Mouse (Mus musculus) forebrain, embryonic 16.5 days (tissue): ENCODE results near the gene Cyp2j9. TPM values are rescaled to one million over a fixed set of nuclear protein-coding genes. Genes with fewer than 3 reads are reported as not detected.
"Not testable (repeated sequence)": the region's sequence is repeated elsewhere in the genome, so short reads cannot be mapped to it uniquely, and the experiment has no call there.

Source experiments
- ATAC-seq: fragments of 200-750 bp; cut with Nextera tagmentation; 2 replicates; pipeline ENCODE4 v1.8.0; 2017; ENCODE audit warnings: mild to moderate bottlenecking, moderate library complexity
- H3K27ac ChIP-seq: fragments of 300-500 bp; sonication (generic); 2 replicates; pipeline ENCODE4 v1.5.1; 2014; ENCODE audit warnings: low read length, control low read depth
- H3K27me3 ChIP-seq: fragments of 300-500 bp; sonication (generic); replicated peaks from 2 replicates; pipeline ENCODE4 v1.6.1; 2014; ENCODE audit warnings: low read length; ENCODE audit not compliant: control insufficient read depth, insufficient read depth
- H3K36me3 ChIP-seq: fragments of 300-500 bp; sonication (generic); 2 replicates; pipeline ENCODE4 v1.6.1; 2014; ENCODE audit not compliant: control insufficient read depth, insufficient read depth
- H3K4me1 ChIP-seq: fragments of 300-500 bp; sonication (generic); replicated peaks from 2 replicates; pipeline ENCODE4 v1.6.1; 2014; ENCODE audit warnings: low read length; ENCODE audit not compliant: control insufficient read depth, insufficient read depth
- H3K4me2 ChIP-seq: fragments of 300-500 bp; sonication (generic); 2 replicates; pipeline ENCODE4 v1.6.1; 2014; ENCODE audit warnings: mild to moderate bottlenecking, low read length, control low read depth
- H3K4me3 ChIP-seq: fragments of 300-500 bp; sonication (generic); replicated peaks from 2 replicates; pipeline ENCODE4 v1.5.1; 2014; ENCODE audit warnings: mild to moderate bottlenecking, low read length, control low read depth
- H3K9ac ChIP-seq: fragments of 300-500 bp; sonication (generic); replicated peaks from 2 replicates; pipeline ENCODE4 v1.6.1; 2014; ENCODE audit warnings: low read depth, low read length, control low read depth
- H3K9me3 ChIP-seq: fragments of 300-500 bp; sonication (generic); 2 replicates; pipeline ENCODE4 v1.6.1; 2016; ENCODE audit warnings: low read length; ENCODE audit not compliant: control insufficient read depth
- WGBS: fragments of 180-500 bp; shearing (Covaris S2); extraction: QIAGEN DNeasy Blood & Tissue Kit; methylation state at CpG from one replicate; pipeline ENCODE4 v1.1.7; 2014; 5-methylcytosine and 5-hydroxymethylcytosine counted together
- polyA plus RNA-seq: library from polyadenylated mRNA; unstranded; fragments of >200 nt; fragmentation: Nextera tagmentation; extraction: Ambion mirVana; gene quantifications from 2 replicates; pipeline ENCODE4 v1.2.1, GENCODE M21; 2015

The Cyp2j9 gene
- polyA plus RNA-seq = 3.4 and 4.1 TPM in 2 replicates

GRCm38 (mm10) chr4:96590911-96591790 lies at the start of gene Cyp2j9:
Gene Cyp2j9 (minus strand): TSS chr4:96591578.
- H3K9ac ChIP-seq = peak within 1 kb of the TSS; percentile 59
- peak; percentile 94 for ATAC-seq
- peaks cover 14% of the 10 kb centered on the region for H3K4me1 ChIP-seq
- peak within 1 kb of the TSS; percentile 71 for H3K27ac ChIP-seq
- H3K4me2 ChIP-seq = peak within 1 kb of the TSS; percentile 68
- WGBS = 3% methylated on average over 18 of the region's 18 CpGs
- H3K27me3 ChIP-seq = no peaks in the 10 kb centered on the region
- no peaks in the 10 kb centered on the region for H3K9me3 ChIP-seq
- peak within 1 kb of the TSS; percentile 44 for H3K4me3 ChIP-seq
- no peaks in the 10 kb centered on the region for H3K36me3 ChIP-seq

GRCm38 (mm10) chr4:96635455-96635854 lies 44.1 kb upstream of the Cyp2j9 start:
- H3K9ac ChIP-seq = no peak overlapping the region
- WGBS = 75% methylated on average over 1 of the region's 1 CpGs
- no peaks in the 10 kb centered on the region for H3K9me3 ChIP-seq
- ATAC-seq = no peak
- H3K4me1 ChIP-seq = no peaks in the 10 kb centered on the region
- no peak overlapping the region for H3K27ac ChIP-seq
- no peaks in the 10 kb centered on the region for H3K36me3 ChIP-seq
- no peaks in the 10 kb centered on the region for H3K27me3 ChIP-seq
- no peak overlapping the region for H3K4me3 ChIP-seq
- H3K4me2 ChIP-seq = no peak overlapping the region

- WGBS = 100% methylated on average over 1 of the region's 1 CpGs
- no peak overlapping the region for H3K9ac ChIP-seq
- no peaks in the 10 kb centered on the region for H3K27me3 ChIP-seq
- H3K4me3 ChIP-seq = no peak overlapping the region
- no peak overlapping the region for H3K27ac ChIP-seq
- ATAC-seq = no peak
- H3K36me3 ChIP-seq = no peaks in the 10 kb centered on the region
- H3K9me3 ChIP-seq = no peaks in the 10 kb centered on the region
- no peak overlapping the region for H3K4me2 ChIP-seq
- H3K4me1 ChIP-seq = no peaks in the 10 kb centered on the region
These were observed 31.1 kb upstream of the Cyp2j9 start for GRCm38 (mm10) chr4:96622474-96622873.

- Histone ChIP-seq H3K4me2 (peak overlapping the region; percentile 68), H3K4me1 (peaks cover 14% of the 10 kb centered on the region), H3K27ac (peak overlapping the region; percentile 44; the same call in 1 of the 2 replicates), H3K9me3 (no peaks in the 10 kb centered on the region), H3K4me3 (peak overlapping the region; percentile 44), H3K9ac (no peak overlapping the region; the same call in 1 of the 2 replicates), H3K27me3 (no peaks in the 10 kb centered on the region), H3K36me3 (no peaks in the 10 kb centered on the region)
- 5% methylated on average over 4 of the region's 4 CpGs for WGBS
- peak; percentile 91 for ATAC-seq
These were observed 393 bp upstream of the Cyp2j9 start for GRCm38 (mm10) chr4:96591791-96592150.

GRCm38 (mm10) chr4:96581425-96582088 lies 9.8 kb downstream of the Cyp2j9 start:
- H3K36me3 ChIP-seq = no peaks in the 10 kb centered on the region
- H3K4me2 ChIP-seq = no peak overlapping the region
- H3K27ac ChIP-seq = no peak overlapping the region
- H3K4me3 ChIP-seq = no peak overlapping the region
- no peaks in the 10 kb centered on the region for H3K9me3 ChIP-seq
- H3K9ac ChIP-seq = no peak overlapping the region
- ATAC-seq = 0 out of 2 replicates have a peak, but pooled peaks have one; percentile 55
- H3K27me3 ChIP-seq = no peaks in the 10 kb centered on the region
- whole genome bisulfite sequencing = 41% methylated on average over 1 of the region's 1 CpGs
- no peaks in the 10 kb centered on the region for H3K4me1 ChIP-seq

GRCm38 (mm10) chr4:96580351-96580750 lies 11.0 kb downstream of the Cyp2j9 start:
- WGBS = 58% methylated on average over 6 of the region's 6 CpGs
- H3K27ac ChIP-seq, H3K4me2 ChIP-seq, H3K36me3 ChIP-seq, H3K27me3 ChIP-seq, H3K9ac ChIP-seq, ATAC-seq, H3K4me1 ChIP-seq, H3K9me3 ChIP-seq, H3K4me3 ChIP-seq: not testable (repeated sequence)

- H3K9me3 ChIP-seq = no peaks in the 10 kb centered on the region
- no peaks in the 10 kb centered on the region for H3K4me1 ChIP-seq
- H3K4me3 ChIP-seq = no peak overlapping the region
- ATAC-seq = no peak
- 35% methylated on average over 3 of the region's 3 CpGs for WGBS
- H3K27ac ChIP-seq = no peak overlapping the region
- H3K36me3 ChIP-seq = no peaks in the 10 kb centered on the region
- no peaks in the 10 kb centered on the region for H3K27me3 ChIP-seq
- no peak overlapping the region for H3K4me2 ChIP-seq
- H3K9ac ChIP-seq = no peak overlapping the region
These were observed 21.9 kb downstream of the Cyp2j9 start for GRCm38 (mm10) chr4:96569442-96569841.

- no peak for ATAC-seq
- Histone ChIP-seq H3K36me3 (no peaks in the 10 kb centered on the region), H3K9me3 (no peaks in the 10 kb centered on the region), H3K4me3 (no peak overlapping the region), H3K4me2 (no peak overlapping the region), H3K9ac (no peak overlapping the region), H3K27me3 (no peaks in the 10 kb centered on the region), H3K27ac (no peak overlapping the region), H3K4me1 (no peaks in the 10 kb centered on the region)
- 79% methylated on average over 1 of the region's 1 CpGs for WGBS
These were observed 23.4 kb downstream of the Cyp2j9 start for GRCm38 (mm10) chr4:96567988-96568387.

GRCm38 (mm10) chr4:96565808-96566207 lies 25.6 kb downstream of the Cyp2j9 start:
- no peaks in the 10 kb centered on the region for H3K9me3 ChIP-seq
- H3K4me1 ChIP-seq = no peaks in the 10 kb centered on the region
- no peaks in the 10 kb centered on the region for H3K27me3 ChIP-seq
- no peak for ATAC-seq
- H3K36me3 ChIP-seq = no peaks in the 10 kb centered on the region
- H3K27ac ChIP-seq = no peak overlapping the region
- H3K9ac ChIP-seq = no peak overlapping the region
- H3K4me2 ChIP-seq = no peak overlapping the region
- no peak overlapping the region for H3K4me3 ChIP-seq
